Comparison of ENCODE assay signal across 10 mouse cellular contexts in genomic region chr15:101552188-101552587, GRCm38 (mm10).
"Had no signal": no experiment of that assay in that cellular context is flagged by ENCODE, and none has a peak within 500 bp of the region (broad histone marks: within the 10 kb centered on the region; RNA-seq: fewer than 3 reads in every experiment).

No protein-coding gene starts in this region.

- ATAC-seq: liver, postnatal 0 days; lung, postnatal 0 days; midbrain, embryonic 15.5 days had no signal

- DNase-seq: liver, postnatal 0 days; lung, adult 2 months; lung, postnatal 14 days; lung, postnatal 36 days; right cerebral cortex, postnatal 14 days; thymus, adult 18-20 months; thymus, postnatal 14 days; thymus, postnatal 36 days had no signal
